Mouse (Mus musculus) midbrain, embryonic 14.5 days (tissue): ENCODE data around the gene Hpse2. TPM values are rescaled to one million over a fixed set of nuclear protein-coding genes. Genes with fewer than 3 reads are reported as not detected.

Experiments used
- ATAC-seq: fragments of 200-750 bp; cut with Nextera tagmentation; 2 replicates; pipeline ENCODE4 v1.8.0; 2017; ENCODE audit warnings: moderate number of reproducible peaks, moderate library complexity; ENCODE audit not compliant: low FRiP score, low TSS enrichment
- DNase-seq: peaks from one replicate; pipeline ENCODE4 v3.0.0-alpha.2; 2015
- H3K27ac ChIP-seq: fragments of 300-500 bp; sonication (generic); replicated peaks from 2 replicates; pipeline ENCODE4 v1.5.1; 2014; ENCODE audit warnings: mild to moderate bottlenecking, low read depth, low read length, moderate library complexity
- H3K27me3 ChIP-seq: fragments of 300-500 bp; sonication (generic); 2 replicates; pipeline ENCODE4 v1.6.1; 2014; ENCODE audit warnings: low read length, control low read depth, mixed read lengths; ENCODE audit not compliant: control insufficient read depth, insufficient read depth
- H3K36me3 ChIP-seq: fragments of 300-500 bp; sonication (generic); 2 replicates; pipeline ENCODE4 v1.6.1; 2014; ENCODE audit warnings: low read length, control low read depth; ENCODE audit not compliant: control insufficient read depth, insufficient read depth
- H3K4me1 ChIP-seq: fragments of 300-500 bp; sonication (generic); 2 replicates; pipeline ENCODE4 v1.6.1; 2014; ENCODE audit warnings: mild to moderate bottlenecking, antibody characterized with exemption, low read length, control low read depth; ENCODE audit not compliant: control insufficient read depth, insufficient read depth
- H3K4me2 ChIP-seq: fragments of 300-500 bp; sonication (generic); 2 replicates; pipeline ENCODE4 v1.6.1; 2014; ENCODE audit warnings: mild to moderate bottlenecking, low read length, moderate library complexity
- H3K4me3 ChIP-seq: fragments of 300-500 bp; sonication (generic); replicated peaks from 2 replicates; pipeline ENCODE4 v1.5.1; 2014; ENCODE audit warnings: low read depth, low read length
- H3K9ac ChIP-seq: fragments of 300-500 bp; sonication (generic); replicated peaks from 2 replicates; pipeline ENCODE4 v1.6.1; 2014; ENCODE audit warnings: mild to moderate bottlenecking, low read length, moderate library complexity
- H3K9me3 ChIP-seq: fragments of 300-500 bp; sonication (generic); 2 replicates; pipeline ENCODE4 v1.6.1; 2016; ENCODE audit warnings: low read length, control low read depth, mixed read lengths; ENCODE audit not compliant: control insufficient read depth
- WGBS: fragments of 180-500 bp; shearing (Covaris S2); extraction: QIAGEN DNeasy Blood & Tissue Kit; methylation state at CpG from one replicate; pipeline ENCODE4 v1.1.7; 2014; 5-methylcytosine and 5-hydroxymethylcytosine counted together
- polyA plus RNA-seq: library from polyadenylated mRNA; unstranded; fragments of >200 nt; fragmentation: Nextera tagmentation; extraction: Ambion mirVana; gene quantifications from 2 replicates; pipeline ENCODE4 v1.2.1, GENCODE M21; 2014

Gene Hpse2
- polyA plus RNA-seq, 1 experiment from 2014 or later = not detected

- ATAC-seq (no peak), DNase-seq (no peak)
- 78% methylated on average over 4 of the region's 4 CpGs for WGBS
- no peaks in the 10 kb centered on the region for H3K36me3 ChIP-seq
- no peak overlapping the region for H3K27ac ChIP-seq
- H3K9ac ChIP-seq = no peak overlapping the region
- no peaks in the 10 kb centered on the region for H3K27me3 ChIP-seq
- H3K4me3 ChIP-seq = no peak overlapping the region
- no peaks in the 10 kb centered on the region for H3K4me1 ChIP-seq
- H3K4me2 ChIP-seq = no peak overlapping the region
- H3K9me3 ChIP-seq = no peaks in the 10 kb centered on the region
Measured at GRCm38 (mm10) chr19:42876563-42876962, 511.6 kb downstream of the Hpse2 start.

- Histone ChIP-seq H3K4me1 (no peaks in the 10 kb centered on the region), H3K9ac (no peak overlapping the region), H3K36me3 (no peaks in the 10 kb centered on the region), H3K27me3 (no peaks in the 10 kb centered on the region), H3K4me2 (no peak overlapping the region), H3K27ac (no peak overlapping the region), H3K9me3 (no peaks in the 10 kb centered on the region), H3K4me3 (no peak overlapping the region)
- no peak for ATAC-seq
- DNase-seq = no peak
- WGBS = 81% methylated on average over 8 of the region's 8 CpGs
Measured at GRCm38 (mm10) chr19:42869663-42870530, 518.3 kb downstream of the Hpse2 start.

GRCm38 (mm10) chr19:42868958-42869662 is 519.0 kb downstream of the Hpse2 start:
- H3K4me3 ChIP-seq = no peak overlapping the region
- H3K9me3 ChIP-seq = no peaks in the 10 kb centered on the region
- H3K36me3 ChIP-seq = no peaks in the 10 kb centered on the region
- no peaks in the 10 kb centered on the region for H3K4me1 ChIP-seq
- H3K27ac ChIP-seq = no peak overlapping the region
- WGBS = 61% methylated on average over 3 of the region's 3 CpGs
- no peak overlapping the region for H3K4me2 ChIP-seq
- ATAC-seq = no peak
- DNase-seq = no peak
- H3K27me3 ChIP-seq = no peaks in the 10 kb centered on the region
- H3K9ac ChIP-seq = no peak overlapping the region

GRCm38 (mm10) chr19:42863013-42863412 is 525.1 kb downstream of the Hpse2 start:
- ATAC-seq = no peak
- Histone ChIP-seq H3K4me1 (no peaks in the 10 kb centered on the region), H3K9ac (no peak overlapping the region), H3K36me3 (no peaks in the 10 kb centered on the region), H3K27me3 (no peaks in the 10 kb centered on the region), H3K9me3 (no peaks in the 10 kb centered on the region), H3K4me2 (no peak overlapping the region), H3K4me3 (no peak overlapping the region), H3K27ac (no peak overlapping the region)
- WGBS = 67% methylated on average over 3 of the region's 3 CpGs
- no peak for DNase-seq

- H3K4me3 ChIP-seq = no peak overlapping the region
- H3K9ac ChIP-seq = no peak overlapping the region
- H3K27me3 ChIP-seq = no peaks in the 10 kb centered on the region
- no peaks in the 10 kb centered on the region for H3K36me3 ChIP-seq
- 95% methylated on average over 5 of the region's 5 CpGs for WGBS
- H3K9me3 ChIP-seq = no peaks in the 10 kb centered on the region
- H3K4me1 ChIP-seq = no peaks in the 10 kb centered on the region
- H3K4me2 ChIP-seq = no peak overlapping the region
- no peak overlapping the region for H3K27ac ChIP-seq
- no peak for DNase-seq
- no peak for ATAC-seq
Measured at GRCm38 (mm10) chr19:42857096-42857495, 531.1 kb downstream of the Hpse2 start.

GRCm38 (mm10) chr19:42855649-42856048 is 532.5 kb downstream of the Hpse2 start:
- ATAC-seq (no peak), DNase-seq (no peak)
- Histone ChIP-seq H3K4me3 (no peak overlapping the region), H3K4me2 (no peak overlapping the region), H3K27me3 (no peaks in the 10 kb centered on the region), H3K9ac (no peak overlapping the region), H3K4me1 (no peaks in the 10 kb centered on the region), H3K9me3 (no peaks in the 10 kb centered on the region), H3K36me3 (no peaks in the 10 kb centered on the region), H3K27ac (no peak overlapping the region)
- WGBS = 86% methylated on average over 4 of the region's 4 CpGs

- WGBS = 84% methylated on average over 5 of the region's 5 CpGs
- H3K9ac ChIP-seq = no peak overlapping the region
- ATAC-seq = no peak
Measured at GRCm38 (mm10) chr19:42850444-42850843, 537.7 kb downstream of the Hpse2 start.

GRCm38 (mm10) chr19:42839621-42840294 is 548.4 kb downstream of the Hpse2 start:
- no peak overlapping the region for H3K9ac ChIP-seq
- H3K4me2 ChIP-seq = no peak overlapping the region
- H3K36me3 ChIP-seq = no peaks in the 10 kb centered on the region
- ATAC-seq = no peak
- no peaks in the 10 kb centered on the region for H3K27me3 ChIP-seq
- 85% methylated on average over 4 of the region's 4 CpGs for WGBS
- H3K4me3 ChIP-seq = no peak overlapping the region
- H3K27ac ChIP-seq = no peak overlapping the region
- H3K4me1 ChIP-seq = no peaks in the 10 kb centered on the region
- no peaks in the 10 kb centered on the region for H3K9me3 ChIP-seq
- DNase-seq = no peak

More at GRCm38 (mm10) chr19:42850444-42850843, 537.7 kb downstream of the Hpse2 start:
- Histone ChIP-seq H3K27me3 (no peaks in the 10 kb centered on the region), H3K27ac (no peak overlapping the region), H3K36me3 (no peaks in the 10 kb centered on the region), H3K4me2 (no peak overlapping the region), H3K9me3 (no peaks in the 10 kb centered on the region), H3K4me3 (no peak overlapping the region), H3K4me1 (no peaks in the 10 kb centered on the region)
- DNase-seq = no peak
